Mouse (Mus musculus) granulocyte monocyte progenitor cell, adult 5-6 weeks (primary cell): Measurements from ENCODE around the gene Acbd4. TPM values are rescaled to one million over a fixed set of nuclear protein-coding genes. Genes with fewer than 3 reads are reported as not detected.

ENCODE experiments used
- ATAC-seq: replicated peaks from 2 replicates; pipeline ENCODE4 v1.8.0; 2016; ENCODE audit warnings: mild to moderate bottlenecking, moderate TSS enrichment, inconsistent platforms; ENCODE audit not compliant: poor library complexity, severe bottlenecking
- total RNA-seq, 2 experiments: library from RNA; stranded (forward) in 1 of 2; stranded (reverse) in 1 of 2; fragments of 200-712, 200-1000 nt in 1 of 2; fragments of >200 nt in 1 of 2; fragmentation: Nextera tagmentation in 1 of 2; gene quantifications; 2 replicates each; pipeline ENCODE4 v1.2.3; 2014 to 2017

Acbd4 gene
- total RNA-seq (2014; fragmentation: Nextera tagmentation) (4.8 and 9.6 TPM in 2 replicates), total RNA-seq (2017) (5.8 and 10.7 TPM in 2 replicates)

- ATAC-seq = peak; percentile 41; the same call in 1 of the 2 replicates
Observed at GRCm38 (mm10) chr11:103101481-103101865, at the start of gene Acbd4, which contains the start of gene Plcd3. Acbd4 (plus strand) TSS chr11:103101682. Plcd3 (minus strand) TSS chr11:103101658.

GRCm38 (mm10) chr11:103052078-103052477, 49.4 kb upstream of the Acbd4 start:
- no peak for ATAC-seq

- no peak for ATAC-seq
Observed at GRCm38 (mm10) chr11:103053191-103054076, 48.0 kb upstream of the Acbd4 start.

GRCm38 (mm10) chr11:103054798-103055197, 46.7 kb upstream of the Acbd4 start:
- 0 out of 2 replicates have a peak, but pooled peaks have one; percentile 29 for ATAC-seq

GRCm38 (mm10) chr11:103056636-103057035, 44.8 kb upstream of the Acbd4 start:
- ATAC-seq = no peak

- no peak for ATAC-seq
Observed at GRCm38 (mm10) chr11:103058499-103059085, 42.9 kb upstream of the Acbd4 start.

GRCm38 (mm10) chr11:103066191-103067050, 35.1 kb upstream of the Acbd4 start:
- no peak for ATAC-seq

- no peak for ATAC-seq
Observed at GRCm38 (mm10) chr11:103067051-103067361, 34.5 kb upstream of the Acbd4 start.

GRCm38 (mm10) chr11:103067457-103068001, 34.0 kb upstream of the Acbd4 start:
- ATAC-seq = no peak

GRCm38 (mm10) chr11:103068272-103068671, 33.2 kb upstream of the Acbd4 start:
- ATAC-seq = no peak

GRCm38 (mm10) chr11:103068884-103069283, 32.6 kb upstream of the Acbd4 start:
- no peak for ATAC-seq

GRCm38 (mm10) chr11:103069731-103070130, 31.8 kb upstream of the Acbd4 start:
- ATAC-seq = no peak

- no peak for ATAC-seq
Observed at GRCm38 (mm10) chr11:103070322-103070880, 31.1 kb upstream of the Acbd4 start.

- ATAC-seq = no peak
Observed at GRCm38 (mm10) chr11:103073671-103074070, 27.8 kb upstream of the Acbd4 start.

- ATAC-seq = no peak
Observed at GRCm38 (mm10) chr11:103074121-103074650, 27.3 kb upstream of the Acbd4 start.

GRCm38 (mm10) chr11:103074796-103075323, 26.6 kb upstream of the Acbd4 start:
- no peak for ATAC-seq

- ATAC-seq = no peak
Observed at GRCm38 (mm10) chr11:103076010-103076409, 25.5 kb upstream of the Acbd4 start.

- ATAC-seq = no peak
Observed at GRCm38 (mm10) chr11:103076581-103076980, 24.9 kb upstream of the Acbd4 start.

GRCm38 (mm10) chr11:103078131-103078530, 23.4 kb upstream of the Acbd4 start:
- no peak for ATAC-seq
